Mouse (Mus musculus): ENCODE results near the gene Shkbp1. TPM values are rescaled to one million over a fixed set of nuclear protein-coding genes. Genes with fewer than 3 reads are reported as not detected.

Gene Shkbp1
- polyA plus RNA-seq, 1 experiment: 57.4 TPM

- DNase-seq (ENCODE audit: low read depth): no peak
Measured at GRCm38 (mm10) chr7:27366082-27366844, 10.4 kb upstream of the Shkbp1 start.

- no peak for DNase-seq (ENCODE audit: low read depth)
Measured at GRCm38 (mm10) chr7:27364379-27364778, 8.6 kb upstream of the Shkbp1 start.

GRCm38 (mm10) chr7:27361283-27361946 lies 5.6 kb upstream of the Shkbp1 start:
- peak; percentile 79 for DNase-seq (ENCODE audit: low read depth)

- DNase-seq (ENCODE audit: low read depth): no peak
Measured at GRCm38 (mm10) chr7:27360749-27361148, 4.9 kb upstream of the Shkbp1 start.

GRCm38 (mm10) chr7:27359706-27360358 lies 4.0 kb upstream of the Shkbp1 start:
- no peak for DNase-seq (ENCODE audit: low read depth)

GRCm38 (mm10) chr7:27359162-27359561 lies 3.3 kb upstream of the Shkbp1 start:
- no peak for DNase-seq (ENCODE audit: low read depth)

GRCm38 (mm10) chr7:27357595-27357978 lies 1.8 kb upstream of the Shkbp1 start:
- DNase-seq (ENCODE audit: low read depth): no peak

GRCm38 (mm10) chr7:27356861-27357594 lies 1.2 kb upstream of the Shkbp1 start, which contains the start of gene Gm20479:
Gene Gm20479 (minus strand): TSS chr7:27357419.
- DNase-seq (ENCODE audit: low read depth): no peak

GRCm38 (mm10) chr7:27356248-27356647 lies 429 bp upstream of the Shkbp1 start:
- no peak for DNase-seq (ENCODE audit: low read depth)

- DNase-seq (ENCODE audit: low read depth): no peak
Measured at GRCm38 (mm10) chr7:27355261-27355660, 558 bp downstream of the Shkbp1 start.

GRCm38 (mm10) chr7:27354783-27355182 lies 1.0 kb downstream of the Shkbp1 start:
- DNase-seq (ENCODE audit: low read depth): no peak

- DNase-seq (ENCODE audit: low read depth): no peak
Measured at GRCm38 (mm10) chr7:27354144-27354543, 1.7 kb downstream of the Shkbp1 start.

GRCm38 (mm10) chr7:27345444-27345843 lies 10.4 kb downstream of the Shkbp1 start:
- no peak for DNase-seq (ENCODE audit: low read depth)

- DNase-seq (ENCODE audit: low read depth): no peak
Measured at GRCm38 (mm10) chr7:27342595-27342994, 13.2 kb downstream of the Shkbp1 start.

GRCm38 (mm10) chr7:27339519-27339918 lies 16.3 kb downstream of the Shkbp1 start:
- DNase-seq (ENCODE audit: low read depth): no peak

GRCm38 (mm10) chr7:27339114-27339513 lies 16.7 kb downstream of the Shkbp1 start:
- no peak for DNase-seq (ENCODE audit: low read depth)

- no peak for DNase-seq (ENCODE audit: low read depth)
Measured at GRCm38 (mm10) chr7:27337175-27337853, 18.5 kb downstream of the Shkbp1 start, which contains the start of gene Ltbp4. Gene Ltbp4 (minus strand): TSS chr7:27337692.

- no peak for DNase-seq (ENCODE audit: low read depth)
Measured at GRCm38 (mm10) chr7:27335928-27336823, 19.6 kb downstream of the Shkbp1 start.

GRCm38 (mm10) chr7:27335011-27335720 lies 20.7 kb downstream of the Shkbp1 start:
- no peak for DNase-seq (ENCODE audit: low read depth)

Data from gonadal fat pad, adult 2 months (tissue).